Mouse (Mus musculus) limb, embryonic 10.5 days (tissue): ENCODE data around the gene Ubash3a. TPM values are rescaled to one million over a fixed set of nuclear protein-coding genes. Genes with fewer than 3 reads are reported as not detected.
A peak's percentile ranks its signal among the peaks of the same experiment; 100 is the strongest.

Source experiments
- DNase-seq: peaks from one replicate; pipeline ENCODE4 v3.0.0-alpha.2; 2017; ENCODE audit warnings: low spot score
- H3K27ac ChIP-seq: fragments of 300-500 bp; sonication (generic); 2 replicates; pipeline ENCODE4 v1.5.1; 2016; ENCODE audit warnings: mild to moderate bottlenecking
- H3K27me3 ChIP-seq: fragments of 300-500 bp; sonication (generic); 2 replicates; pipeline ENCODE4 v1.6.1; 2016; ENCODE audit warnings: low read depth, mild to moderate bottlenecking; ENCODE audit not compliant: poor library complexity, severe bottlenecking
- H3K36me3 ChIP-seq: fragments of 300-500 bp; sonication (generic); 2 replicates; pipeline ENCODE4 v1.6.1; 2016; ENCODE audit warnings: mild to moderate bottlenecking, moderate library complexity
- H3K4me1 ChIP-seq: fragments of 300-500 bp; sonication (generic); 2 replicates; pipeline ENCODE4 v1.6.1; 2016
- H3K4me3 ChIP-seq: fragments of 300-500 bp; sonication (generic); 2 replicates; pipeline ENCODE4 v1.5.1; 2016; ENCODE audit warnings: mild to moderate bottlenecking, moderate library complexity
- H3K9me3 ChIP-seq: fragments of 300-500 bp; sonication (generic); replicated peaks from 2 replicates; pipeline ENCODE4 v1.6.1; 2016; ENCODE audit warnings: mild to moderate bottlenecking
- WGBS: fragments of 180-500 bp; shearing (Covaris S2); methylation state at CpG from one replicate; pipeline ENCODE4 v1.1.7; 2016; 5-methylcytosine and 5-hydroxymethylcytosine counted together
- polyA plus RNA-seq: library from polyadenylated mRNA; unstranded; fragments of >200 nt; fragmentation: Nextera tagmentation; extraction: Ambion mirVana; gene quantifications from 2 replicates; pipeline ENCODE4 v1.2.1, GENCODE M21; 2016

The Ubash3a gene
- polyA plus RNA-seq, 1 experiment from 2014 or later, result 0.33 TPM

DNA sequence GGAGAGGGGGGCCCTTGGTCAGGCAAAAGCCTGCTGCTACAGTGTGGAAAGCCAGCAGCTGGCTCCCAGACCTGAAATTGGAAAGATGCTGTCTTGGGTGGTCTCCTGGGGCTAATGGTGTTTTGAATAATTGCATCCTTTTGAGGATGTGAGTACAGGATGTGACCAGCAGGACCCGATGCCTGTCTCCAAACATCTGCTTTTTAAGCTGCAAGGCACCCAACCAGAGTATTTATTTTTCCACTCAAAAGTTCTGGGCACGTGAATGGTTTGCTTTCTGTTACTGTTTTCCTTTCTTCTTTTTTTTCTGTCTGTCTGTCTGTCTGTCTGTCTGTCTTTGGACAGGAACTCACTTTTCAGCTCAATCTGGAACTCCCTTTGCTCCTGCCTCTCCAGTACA is 15.0 kb upstream of the Ubash3a start:
- Histone ChIP-seq H3K9me3 (no peaks in the 10 kb centered on the region), H3K36me3 (no peaks in the 10 kb centered on the region), H3K27me3 (no peaks in the 10 kb centered on the region), H3K4me1 (peaks cover 29% of the 10 kb centered on the region), H3K27ac (no peak overlapping the region), H3K4me3 (no peak overlapping the region)
- 46% methylated on average over 2 of the region's 2 CpGs for WGBS
- DNase-seq, result no peak

DNA sequence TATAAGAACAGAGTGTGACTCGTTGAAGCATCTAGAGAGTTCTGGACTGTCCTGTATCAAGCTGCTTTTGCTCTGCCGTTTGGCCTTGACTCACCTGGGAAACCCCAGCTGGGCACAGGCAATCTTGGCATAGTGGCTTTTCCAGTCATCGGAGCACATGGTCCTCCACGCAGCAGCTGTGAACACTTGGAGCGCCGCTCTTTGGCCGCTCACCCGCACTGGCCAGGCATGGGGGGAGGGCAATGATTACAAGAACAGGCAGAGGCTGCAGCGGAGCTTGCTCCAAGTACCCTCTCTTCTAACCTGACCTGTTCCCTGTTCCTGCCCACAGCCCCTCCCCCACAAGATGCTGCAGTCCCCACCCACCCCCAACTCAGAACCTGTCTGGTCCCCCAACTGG is 14.3 kb upstream of the Ubash3a start:
- DNase-seq, result no peak
- Histone ChIP-seq H3K4me3 (no peak overlapping the region), H3K36me3 (no peaks in the 10 kb centered on the region), H3K4me1 (peaks cover 29% of the 10 kb centered on the region), H3K27me3 (no peaks in the 10 kb centered on the region), H3K27ac (peak overlapping the region; percentile 53), H3K9me3 (no peaks in the 10 kb centered on the region)
- 87% methylated on average over 9 of the region's 9 CpGs for WGBS

DNA sequence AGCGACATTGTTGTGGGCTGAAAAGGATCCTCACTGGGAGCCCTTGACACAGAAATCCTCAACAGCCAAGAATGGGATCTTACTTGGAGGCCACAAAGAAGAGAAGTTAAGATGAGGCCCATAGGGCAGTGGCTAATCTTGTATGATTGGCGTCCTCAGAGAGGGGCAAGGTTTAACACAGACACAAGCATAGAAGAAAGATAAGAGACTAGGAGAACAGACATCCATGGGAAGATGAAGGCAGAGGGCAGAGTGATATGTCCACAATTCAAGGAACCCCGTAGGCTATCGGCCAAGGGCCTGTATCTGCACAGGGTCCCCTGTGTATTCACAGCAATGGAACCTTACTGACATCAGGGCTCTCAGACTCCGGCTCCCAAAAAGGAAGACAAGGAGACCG is 12.5 kb upstream of the Ubash3a start:
- Histone ChIP-seq H3K27me3 (no peaks in the 10 kb centered on the region), H3K4me1 (peaks cover 29% of the 10 kb centered on the region), H3K36me3 (no peaks in the 10 kb centered on the region), H3K27ac (no peak overlapping the region), H3K4me3 (no peak overlapping the region), H3K9me3 (no peaks in the 10 kb centered on the region)
- 95% methylated on average over 6 of the region's 6 CpGs for WGBS
- no peak for DNase-seq

DNA sequence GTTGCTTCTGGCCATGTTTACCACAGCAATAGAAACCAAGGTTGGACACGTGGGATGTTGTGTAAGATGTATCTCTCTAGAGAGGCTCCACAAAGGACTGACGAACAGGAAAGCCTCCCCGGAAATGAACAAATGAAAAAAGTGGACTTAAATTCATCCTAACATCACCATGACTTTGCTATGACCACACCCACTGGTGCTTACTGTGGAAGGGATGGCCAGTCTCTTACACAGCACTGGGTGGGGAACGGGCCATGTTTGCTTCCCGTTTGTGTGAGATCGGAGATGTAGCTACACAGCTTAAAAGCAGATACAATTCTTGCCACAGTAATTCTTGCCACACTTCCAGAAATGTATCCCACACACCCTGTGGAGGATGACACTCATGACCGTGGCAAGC is 11.4 kb upstream of the Ubash3a start:
- Histone ChIP-seq H3K9me3 (no peaks in the 10 kb centered on the region), H3K4me3 (no peak overlapping the region), H3K27ac (no peak overlapping the region), H3K27me3 (no peaks in the 10 kb centered on the region), H3K4me1 (peaks cover 23% of the 10 kb centered on the region), H3K36me3 (no peaks in the 10 kb centered on the region)
- WGBS, result 90% methylated on average over 7 of the region's 7 CpGs
- no peak for DNase-seq

DNA sequence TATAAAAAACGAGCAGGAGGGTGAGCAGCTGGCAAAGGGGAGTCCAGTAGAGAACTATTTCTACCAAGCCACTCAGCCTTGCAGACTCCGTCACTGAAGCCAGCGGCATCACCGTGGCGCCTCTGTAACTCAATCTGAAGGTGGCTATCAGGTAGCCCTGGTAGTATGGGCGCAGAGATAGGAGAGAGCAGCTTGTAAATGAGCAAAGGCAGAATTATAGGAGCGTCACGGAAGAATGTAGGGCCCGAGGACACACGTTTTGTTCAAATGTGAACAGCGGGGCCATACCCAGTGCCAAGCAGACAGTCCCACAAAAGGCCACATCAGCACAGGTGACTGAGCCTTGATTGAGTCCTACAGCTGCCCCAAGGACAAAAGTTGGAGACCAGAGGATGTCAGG is 8.8 kb upstream of the Ubash3a start, which contains the start of gene Tmprss3:
Gene Tmprss3, minus strand, starts transcription at position 101 of the 400 bp plus-strand sequence.
- 91% methylated on average over 11 of the region's 11 CpGs for WGBS
- Histone ChIP-seq H3K9me3 (no peaks in the 10 kb centered on the region), H3K4me3 (no peak within 1 kb of the TSS), H3K36me3 (no peaks in the 10 kb centered on the region), H3K4me1 (no peaks in the 10 kb centered on the region), H3K27me3 (no peaks in the 10 kb centered on the region), H3K27ac (no peak within 1 kb of the TSS)
- DNase-seq, result no peak

DNA sequence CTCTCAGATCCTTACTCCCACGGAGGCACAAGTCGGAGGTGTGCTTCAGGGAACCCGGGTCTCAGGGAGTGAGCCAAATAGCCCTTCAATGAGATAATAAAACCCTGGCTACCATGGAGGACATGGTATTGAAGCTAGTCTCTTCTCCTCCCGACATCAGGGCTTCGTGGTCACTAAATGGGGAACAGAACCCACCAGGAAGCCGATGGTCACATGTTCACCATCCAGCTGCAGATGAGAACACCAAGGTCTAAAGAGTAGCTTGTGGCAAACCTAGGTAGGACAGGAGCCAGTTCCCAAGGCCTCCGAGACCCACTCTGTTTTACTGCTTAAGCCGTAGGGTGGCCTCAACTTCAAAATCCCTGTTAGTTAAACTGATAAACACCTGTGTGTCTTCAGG is 981 bp downstream of the Ubash3a start:
- Histone ChIP-seq H3K9me3 (no peaks in the 10 kb centered on the region), H3K4me1 (no peaks in the 10 kb centered on the region), H3K4me3 (no peak overlapping the region), H3K27me3 (no peaks in the 10 kb centered on the region), H3K36me3 (no peaks in the 10 kb centered on the region), H3K27ac (no peak overlapping the region)
- WGBS, result 84% methylated on average over 8 of the region's 8 CpGs
- no peak for DNase-seq

DNA sequence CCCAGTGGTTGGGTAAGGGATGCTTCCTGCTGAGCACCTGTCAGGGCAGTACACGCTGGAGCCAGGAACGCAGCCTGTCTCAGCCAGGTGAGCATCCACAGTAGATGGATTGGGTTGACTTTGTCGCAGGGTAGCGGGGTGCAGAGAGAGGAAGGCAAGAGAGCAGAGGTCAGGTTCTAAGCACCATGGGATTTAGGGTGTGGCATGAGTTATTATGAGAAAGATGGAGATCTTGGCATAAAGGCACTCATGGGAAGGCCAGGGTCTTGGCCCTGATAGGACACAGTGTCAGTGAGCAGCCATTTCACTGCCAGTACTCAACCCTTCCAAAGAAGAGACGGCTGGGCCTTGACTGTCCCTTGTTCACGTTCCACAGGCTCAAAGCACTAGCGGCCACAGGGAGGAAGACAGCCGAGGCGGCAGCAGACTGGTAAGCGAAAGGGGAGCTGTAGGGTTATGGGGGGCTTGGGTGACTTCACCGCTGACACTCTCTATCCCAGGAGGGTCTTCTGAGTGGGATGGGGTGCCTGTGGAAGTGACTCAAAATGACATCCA is 1.8 kb downstream of the Ubash3a start:
- 93% methylated on average over 11 of the region's 11 CpGs for WGBS
- no peak for DNase-seq
- Histone ChIP-seq H3K27ac (no peak overlapping the region), H3K9me3 (no peaks in the 10 kb centered on the region), H3K4me3 (no peak overlapping the region), H3K4me1 (no peaks in the 10 kb centered on the region), H3K27me3 (no peaks in the 10 kb centered on the region), H3K36me3 (no peaks in the 10 kb centered on the region)

DNA sequence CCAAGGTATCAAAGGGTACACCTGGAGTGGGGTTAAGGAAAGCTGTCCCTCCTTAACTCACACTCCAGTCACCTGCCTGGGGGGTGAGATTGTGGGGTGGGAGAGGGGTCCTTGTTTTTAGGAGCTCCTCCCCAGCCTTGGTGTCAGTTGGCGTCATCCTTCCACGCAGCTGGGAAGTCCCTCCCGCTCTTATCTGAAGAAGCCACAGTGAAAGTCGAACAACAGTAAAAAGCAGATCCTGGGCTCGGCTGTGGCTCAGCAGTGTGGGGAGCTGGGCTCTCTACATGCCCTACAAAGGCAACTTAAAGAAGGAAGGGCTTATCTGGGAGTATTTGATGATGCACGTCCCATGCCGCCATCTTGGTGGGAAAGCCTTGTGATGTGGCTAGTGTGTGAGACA is 2.6 kb downstream of the Ubash3a start:
- H3K9me3 ChIP-seq, result no peaks in the 10 kb centered on the region
- H3K4me1 ChIP-seq, result no peaks in the 10 kb centered on the region
- H3K27me3 ChIP-seq, result no peaks in the 10 kb centered on the region
- H3K4me3 ChIP-seq, result no peak overlapping the region
- no peak for DNase-seq
- H3K36me3 ChIP-seq, result no peaks in the 10 kb centered on the region
- no peak overlapping the region for H3K27ac ChIP-seq
- 86% methylated on average over 7 of the region's 7 CpGs for WGBS

DNA sequence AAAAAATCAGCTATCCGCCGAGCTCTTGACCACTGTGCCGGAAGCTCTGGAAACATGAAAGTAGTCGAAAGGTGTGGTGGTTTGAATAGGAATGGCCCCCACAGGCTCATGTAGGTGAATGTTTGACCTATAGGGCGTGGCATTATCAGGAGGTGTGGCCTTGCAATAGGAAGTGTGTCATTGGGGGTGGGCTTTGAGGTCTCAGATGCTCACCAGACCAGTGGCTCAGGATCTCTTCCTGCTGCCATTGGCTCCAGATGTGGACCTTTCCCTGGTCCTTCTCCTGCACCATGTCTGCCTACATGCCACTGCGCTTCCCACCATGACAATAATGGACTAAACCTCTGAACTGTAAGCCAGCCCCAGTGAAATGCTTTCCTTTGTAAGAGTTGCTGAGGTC is 4.2 kb downstream of the Ubash3a start:
- H3K36me3 ChIP-seq, result no peaks in the 10 kb centered on the region
- no peak overlapping the region for H3K4me3 ChIP-seq
- H3K9me3 ChIP-seq, result no peaks in the 10 kb centered on the region
- no peak for DNase-seq
- no peaks in the 10 kb centered on the region for H3K27me3 ChIP-seq
- 91% methylated on average over 6 of the region's 6 CpGs for WGBS
- H3K27ac ChIP-seq, result no peak overlapping the region
- no peaks in the 10 kb centered on the region for H3K4me1 ChIP-seq

DNA sequence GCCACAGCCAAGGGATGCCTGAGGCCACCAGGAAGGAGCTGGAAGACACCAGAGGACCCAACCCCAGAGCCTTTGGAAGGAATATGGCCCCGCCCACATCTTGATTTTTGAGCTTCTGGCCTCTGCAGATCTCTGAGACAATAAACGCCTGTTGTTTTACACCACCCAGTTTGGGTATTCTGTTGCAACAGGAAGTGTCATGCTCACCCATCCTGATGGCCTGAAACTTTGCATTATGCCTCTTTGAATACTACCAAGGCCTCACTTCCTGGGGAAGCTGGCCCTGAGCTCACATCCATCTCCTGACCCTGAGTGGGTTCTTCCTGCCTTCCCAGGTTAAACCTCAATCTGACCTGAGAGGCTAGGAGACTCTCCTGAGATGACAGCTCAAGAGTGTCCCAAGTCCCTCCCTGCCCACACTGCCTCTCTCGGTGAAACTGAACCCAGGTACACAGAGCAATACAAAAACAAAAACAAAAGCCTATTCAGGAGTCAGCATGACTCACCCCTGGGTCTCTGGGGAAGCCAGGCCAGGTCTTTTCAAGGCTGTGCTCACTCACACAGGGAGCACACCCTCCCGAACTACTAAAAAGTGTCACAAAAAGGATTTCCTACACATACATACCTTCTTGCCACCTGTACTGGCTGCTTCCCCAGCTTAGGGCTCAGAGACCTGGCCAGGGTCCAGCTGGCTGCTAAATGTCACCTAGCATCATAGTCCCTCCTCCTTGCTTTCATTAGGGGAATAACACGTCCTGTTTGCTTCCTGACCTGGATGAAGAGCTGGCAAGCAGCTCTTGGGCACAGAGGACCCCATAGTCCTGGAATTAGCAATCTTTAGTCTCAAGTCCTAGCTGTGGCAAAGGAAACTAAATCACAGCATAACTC is 8.6 kb downstream of the Ubash3a start:
- no peak for DNase-seq
- Histone ChIP-seq H3K36me3 (no peaks in the 10 kb centered on the region), H3K27me3 (no peaks in the 10 kb centered on the region), H3K27ac (no peak overlapping the region), H3K4me3 (no peak overlapping the region), H3K9me3 (no peaks in the 10 kb centered on the region), H3K4me1 (no peaks in the 10 kb centered on the region)
- 68% methylated on average over 5 of the region's 5 CpGs for WGBS

DNA sequence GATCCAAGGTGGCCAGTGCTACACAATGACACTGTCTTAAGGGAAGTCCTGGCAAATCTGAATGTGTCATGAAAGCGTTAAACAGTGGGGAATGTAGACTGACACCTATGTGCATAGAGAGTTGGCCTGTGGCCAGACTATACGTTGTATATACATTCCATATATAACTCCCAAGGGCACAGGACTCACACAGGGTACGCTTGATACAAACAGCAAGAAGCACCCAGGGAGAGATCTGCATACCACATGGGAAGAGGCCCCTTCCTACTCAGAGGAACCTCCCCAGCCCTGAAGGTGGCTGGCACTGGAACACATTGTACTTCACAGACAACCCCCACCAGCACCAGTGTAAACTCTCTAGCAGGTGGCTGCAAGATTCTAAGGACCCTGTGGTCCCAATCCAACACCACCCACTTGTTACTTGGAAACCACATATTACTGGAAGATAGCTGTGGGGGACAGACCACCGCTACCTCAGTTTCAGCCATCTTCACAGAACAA is 15.2 kb downstream of the Ubash3a start:
- H3K9me3 ChIP-seq, result no peaks in the 10 kb centered on the region
- H3K36me3 ChIP-seq, result no peaks in the 10 kb centered on the region
- H3K27ac ChIP-seq, result no peak overlapping the region
- 88% methylated on average over 4 of the region's 4 CpGs for WGBS
- H3K27me3 ChIP-seq, result no peaks in the 10 kb centered on the region
- no peak for DNase-seq
- no peak overlapping the region for H3K4me3 ChIP-seq
- H3K4me1 ChIP-seq, result peaks cover 8% of the 10 kb centered on the region

DNA sequence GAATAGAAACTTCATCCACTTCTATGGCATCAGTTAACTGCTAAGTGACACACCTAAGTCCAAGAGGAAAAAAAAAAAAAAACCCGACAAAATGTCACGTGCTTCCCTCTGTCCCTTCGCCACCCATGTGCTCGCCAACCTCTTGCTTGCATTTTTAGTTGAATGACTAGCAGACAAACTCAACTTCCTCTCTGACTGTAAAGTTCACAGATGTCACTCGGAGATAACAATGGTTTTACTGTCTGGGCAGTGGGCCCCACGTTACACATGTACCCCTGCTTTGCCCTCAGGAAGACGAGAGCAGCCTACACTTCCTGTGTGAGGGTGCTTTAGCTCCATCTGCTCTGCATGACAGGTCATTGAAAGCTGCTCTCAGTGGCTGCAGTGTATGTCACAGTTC is 16.2 kb downstream of the Ubash3a start:
- Histone ChIP-seq H3K9me3 (no peaks in the 10 kb centered on the region), H3K36me3 (no peaks in the 10 kb centered on the region), H3K4me1 (peaks cover 8% of the 10 kb centered on the region), H3K27ac (no peak overlapping the region), H3K27me3 (no peaks in the 10 kb centered on the region), H3K4me3 (no peak overlapping the region)
- 68% methylated on average over 7 of the region's 7 CpGs for WGBS
- no peak for DNase-seq

DNA sequence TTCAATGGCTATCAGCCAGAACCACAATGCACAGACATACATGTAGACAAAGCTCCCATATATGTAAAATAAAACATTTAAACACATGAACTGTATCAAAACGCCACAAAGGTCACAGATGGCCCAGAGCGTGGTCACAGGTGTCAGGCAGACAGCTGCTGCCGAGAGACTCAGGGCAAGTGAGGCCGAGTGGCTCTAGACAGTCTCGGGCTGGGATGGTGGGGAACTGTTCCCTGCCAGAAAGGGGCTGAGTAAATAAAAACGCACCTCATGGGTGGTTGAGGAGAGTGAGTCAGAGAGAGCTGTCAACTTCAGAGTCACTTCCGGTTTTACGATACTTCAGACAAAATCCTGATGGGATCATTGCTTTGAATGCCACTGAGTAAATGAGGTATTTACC is 16.9 kb downstream of the Ubash3a start:
- Histone ChIP-seq H3K27me3 (no peaks in the 10 kb centered on the region), H3K27ac (no peak overlapping the region), H3K4me3 (no peak overlapping the region), H3K4me1 (peaks cover 8% of the 10 kb centered on the region), H3K9me3 (no peaks in the 10 kb centered on the region), H3K36me3 (no peaks in the 10 kb centered on the region)
- WGBS, result 80% methylated on average over 8 of the region's 8 CpGs
- DNase-seq, result no peak
